Mouse (Mus musculus): ENCODE measurements around the gene Riok1. TPM values are rescaled to one million over a fixed set of nuclear protein-coding genes. Genes with fewer than 3 reads are reported as not detected.
A peak's percentile ranks its signal among the peaks of the same experiment; 100 is the strongest.

The Riok1 gene
- 1 to 10 TPM; 5.6 to 7.4 TPM for total RNA-seq (2021)
- long read RNA-seq, experiment 1, partial matches to known transcripts, result 1 of 2 reads
- long read RNA-seq, experiment 1, other reads (novel, unspliced or antisense), result 0 of 2 reads
- long read RNA-seq, experiment 2, partial matches to known transcripts, result 0 of 5 reads
- long read RNA-seq, experiment 2, other reads (novel, unspliced or antisense), result 0 of 5 reads

- no peak for DNase-seq
- intact Hi-C loops (cut with DNase I), result loop anchor here (5.0 kb wide), 1 partner anchor 579 kb away; no protein-coding TSS in a partner anchor
Measured at GRCm38 (mm10) chr13:38036343-38037043, at the start of gene Riok1. TSS of gene Riok1 (plus strand) at chr13:38036995.

DNA sequence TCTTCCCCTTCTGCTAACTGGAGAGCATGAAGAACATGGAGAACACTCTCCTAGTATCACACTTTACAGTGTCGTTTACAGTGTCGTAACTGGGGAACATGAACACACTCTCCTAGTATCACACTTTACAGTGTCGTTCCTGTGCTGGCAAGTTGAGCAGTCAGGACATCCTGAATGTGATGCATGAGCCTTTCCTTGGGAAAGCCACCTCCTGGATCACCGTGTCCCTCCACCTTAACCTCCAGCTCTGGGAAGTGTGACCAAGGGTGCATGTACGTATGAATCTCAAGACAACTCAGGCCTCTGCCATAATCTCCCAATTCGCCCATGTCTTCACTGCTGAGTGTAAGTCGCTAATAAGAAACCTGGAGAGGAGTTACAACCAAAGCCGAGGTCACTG is 47.1 kb upstream of the Riok1 start:
- DNase-seq, result no peak
- intact Hi-C loops (cut with DNase I), result no loop called here

GRCm38 (mm10) chr13:37992638-37993371 is 44.0 kb upstream of the Riok1 start:
- intact Hi-C loops (cut with DNase I), result no loop called here
- DNase-seq, result no peak

GRCm38 (mm10) chr13:37993376-37993703 is 43.5 kb upstream of the Riok1 start:
- DNase-seq, result no peak
- intact Hi-C loops (cut with DNase I), result no loop called here

- intact Hi-C loops (cut with DNase I), result no loop called here
Measured at GRCm38 (mm10) chr13:37993704-37994404, 42.9 kb upstream of the Riok1 start, which contains the start of gene Ssr1. TSS of gene Ssr1 (minus strand) at chr13:37994217.

DNA sequence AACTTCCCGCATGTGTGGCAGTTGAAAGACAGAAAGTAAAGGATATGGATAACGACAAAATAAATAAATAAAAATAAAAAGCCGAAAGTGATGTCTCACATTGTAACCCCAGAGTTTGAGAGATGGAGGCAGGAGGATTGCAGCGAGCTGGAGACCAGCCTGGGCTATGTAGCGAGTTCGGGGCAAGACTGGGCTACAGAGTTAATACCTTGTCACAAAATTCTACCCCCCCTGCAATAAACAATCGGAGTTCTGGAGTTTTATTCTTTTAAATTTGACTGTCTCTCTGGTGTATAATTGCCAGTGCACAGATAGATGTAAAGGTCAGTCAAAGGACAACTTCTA is 42.4 kb upstream of the Riok1 start:
- intact Hi-C loops (cut with DNase I), result no loop called here
- DNase-seq, result no peak

More at GRCm38 (mm10) chr13:37993704-37994404, 42.9 kb upstream of the Riok1 start, which contains the start of gene Ssr1:
- peak; percentile 92 to 95 for DNase-seq

GRCm38 (mm10) chr13:37999713-38000112 is 37.1 kb upstream of the Riok1 start:
- no peak for DNase-seq
- intact Hi-C loops (cut with DNase I), result no loop called here

DNA sequence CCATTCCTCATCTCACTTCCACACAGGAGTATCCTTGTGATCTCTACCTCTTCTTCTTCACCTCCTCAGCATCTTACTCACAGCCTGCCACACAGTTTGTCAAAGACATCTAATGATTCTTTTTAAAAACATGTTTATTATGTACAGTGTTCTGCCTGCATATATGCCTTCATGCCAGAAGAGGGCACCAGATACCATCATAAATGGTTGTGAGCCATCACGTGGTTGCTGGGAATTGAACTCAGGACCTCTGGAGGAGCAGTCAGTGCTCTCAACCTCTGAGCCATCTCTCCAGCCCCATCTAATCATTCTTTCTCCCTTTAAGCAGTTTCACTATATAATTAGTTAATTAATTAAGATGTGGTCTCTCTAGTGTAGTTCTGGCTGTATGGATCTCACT is 34.3 kb upstream of the Riok1 start:
- intact Hi-C loops (cut with DNase I), result no loop called here
- no peak for DNase-seq

DNA sequence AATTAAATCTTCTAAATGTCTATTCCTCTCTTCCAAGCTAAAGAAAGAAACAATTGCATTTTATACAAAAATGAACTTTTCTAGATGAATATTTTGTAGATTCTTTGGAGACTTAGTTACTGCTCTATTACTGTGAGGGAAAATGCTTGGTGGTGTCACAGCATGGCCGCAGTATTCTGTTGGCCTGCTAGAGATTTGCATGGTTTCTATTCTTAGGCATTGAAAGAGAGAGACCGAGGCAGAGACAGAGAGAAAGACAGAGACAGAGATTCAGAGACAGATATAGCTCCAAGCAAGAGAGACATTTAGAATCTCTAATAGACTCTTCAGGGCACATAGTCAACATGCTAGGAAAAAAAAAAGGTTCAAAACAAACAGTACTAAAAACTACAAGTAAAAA is 28.8 kb upstream of the Riok1 start:
- DNase-seq, result no peak
- intact Hi-C loops (cut with DNase I), result no loop called here

DNA sequence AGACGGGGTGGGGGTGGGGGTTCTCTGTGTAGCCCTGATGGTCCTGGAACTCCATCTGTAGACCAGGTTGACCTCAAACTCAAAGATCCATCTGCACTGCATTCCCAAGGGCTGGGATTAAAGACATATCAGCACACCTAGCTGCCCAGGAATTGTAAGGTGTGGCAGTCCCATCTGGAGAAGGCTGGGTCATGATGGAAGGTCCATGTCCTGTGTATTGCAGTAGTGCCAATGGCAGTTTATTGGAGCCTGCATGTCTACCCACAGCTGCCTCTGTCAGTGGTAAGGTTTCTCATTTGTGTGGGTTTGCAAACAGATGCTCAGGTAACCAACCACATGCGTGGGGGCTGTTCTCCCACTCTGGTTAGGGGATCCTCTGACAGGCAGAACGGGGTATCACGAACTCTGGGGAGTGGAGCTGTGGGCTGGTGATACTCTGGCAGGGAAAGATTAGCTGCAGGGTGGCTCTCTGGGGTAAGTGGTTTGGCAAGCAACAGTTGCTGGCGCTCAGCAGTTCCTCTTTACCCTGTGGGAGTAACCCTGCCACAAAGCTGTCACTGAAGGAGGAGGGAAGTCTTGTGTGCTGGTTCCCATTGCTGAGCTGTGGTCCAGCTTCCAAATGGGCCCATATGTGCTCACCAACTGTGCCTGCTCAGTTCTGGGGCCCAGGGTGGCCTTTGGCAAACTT is 26.9 kb upstream of the Riok1 start:
- DNase-seq, result no peak
- intact Hi-C loops (cut with DNase I), result no loop called here

DNA sequence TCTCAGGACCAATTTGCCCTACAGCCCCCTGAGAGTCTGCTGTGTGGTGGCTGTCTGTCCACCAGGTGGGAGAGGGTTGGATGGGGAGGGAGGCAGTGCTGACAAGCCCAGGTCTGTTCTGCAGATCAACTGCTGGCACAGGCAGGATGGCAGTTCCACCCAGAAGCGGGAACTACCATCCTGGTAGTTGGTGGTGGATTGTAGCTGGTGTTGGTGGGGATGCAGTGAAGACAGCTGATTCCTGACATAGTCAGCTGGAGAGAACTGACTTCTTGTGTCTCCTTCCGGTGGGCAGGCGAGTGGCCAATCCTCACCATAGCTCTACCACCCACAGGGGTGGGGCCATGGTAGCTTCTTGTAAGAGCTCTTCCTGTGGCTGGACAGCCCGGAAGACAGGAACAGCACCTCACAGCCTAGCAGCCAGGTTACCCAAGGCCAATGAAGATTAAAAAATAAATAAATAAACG is 26.3 kb upstream of the Riok1 start:
- DNase-seq, result no peak
- intact Hi-C loops (cut with DNase I), result no loop called here

DNA sequence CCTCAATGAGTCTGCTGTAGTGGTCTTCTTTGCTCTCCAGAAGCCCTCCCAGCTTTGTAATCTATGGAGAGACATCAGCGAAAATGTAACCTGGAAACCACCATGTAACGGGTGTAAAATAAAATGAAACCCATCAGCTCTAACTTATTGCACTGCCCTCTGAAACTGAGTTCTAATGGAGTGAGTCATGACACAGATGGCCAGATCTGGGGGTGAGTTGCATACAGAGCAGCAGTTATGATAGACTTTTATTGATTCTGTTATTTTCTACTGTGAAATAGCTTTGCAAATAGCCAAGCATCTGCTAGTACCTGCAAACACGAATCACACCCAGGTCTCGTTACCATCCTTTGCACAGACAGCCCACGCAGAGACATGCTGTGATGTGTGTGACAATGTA is 24.4 kb upstream of the Riok1 start:
- intact Hi-C loops (cut with DNase I), result no loop called here
- no peak for DNase-seq

GRCm38 (mm10) chr13:38015591-38015990 is 21.2 kb upstream of the Riok1 start:
- intact Hi-C loops (cut with DNase I), result no loop called here
- no peak for DNase-seq

DNA sequence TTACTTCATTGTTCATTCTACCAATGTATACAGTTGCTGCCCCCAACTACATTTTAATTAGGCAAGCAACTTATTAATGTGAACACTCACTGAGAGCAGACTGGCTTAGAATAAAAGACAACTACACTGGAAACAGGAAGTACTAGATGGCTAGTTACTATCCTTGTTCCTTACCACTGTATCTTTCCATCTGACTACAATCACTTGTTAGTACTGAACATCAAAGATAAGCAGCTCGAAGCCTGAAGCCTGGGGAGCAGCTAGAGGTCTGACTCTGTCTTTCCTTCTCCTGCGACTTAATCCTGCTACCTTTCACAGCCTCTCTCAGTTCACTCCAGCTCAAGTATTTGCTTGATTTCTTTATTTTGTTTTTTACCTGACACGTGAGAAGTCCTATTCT is 18.0 kb upstream of the Riok1 start:
- intact Hi-C loops (cut with DNase I), result no loop called here
- DNase-seq, result no peak

GRCm38 (mm10) chr13:38025874-38026273 is 10.9 kb upstream of the Riok1 start:
- DNase-seq, result no peak
- intact Hi-C loops (cut with DNase I), result no loop called here

DNA sequence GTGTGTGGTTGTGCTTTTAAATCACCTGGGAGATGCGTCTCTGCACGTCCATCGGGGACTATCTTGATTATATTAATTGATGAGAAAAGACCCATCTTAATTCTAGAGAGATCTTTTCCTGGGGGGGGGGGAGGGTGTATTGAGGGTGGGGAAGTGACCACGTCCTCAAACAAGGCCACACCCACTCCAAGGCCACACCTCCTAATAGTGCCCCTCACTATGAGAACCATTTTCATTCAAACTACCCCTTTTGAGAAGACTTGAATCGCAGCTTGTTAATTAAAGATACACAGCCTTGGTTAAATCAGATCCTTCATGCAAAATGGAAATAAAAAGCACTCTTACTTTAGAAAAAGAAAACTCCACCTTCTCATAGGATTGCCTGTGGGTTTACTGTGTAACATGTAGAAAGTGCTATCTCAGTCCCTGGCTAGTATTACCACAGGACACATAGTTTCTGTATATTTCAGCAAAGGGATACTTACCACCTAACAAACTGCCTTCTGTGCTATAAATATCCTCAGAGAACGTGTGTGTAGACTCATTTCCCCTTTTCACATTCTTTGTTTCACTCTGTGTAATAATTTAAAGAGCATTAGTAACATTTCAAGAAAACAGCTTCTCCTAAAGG is 9.1 kb upstream of the Riok1 start:
- intact Hi-C loops (cut with DNase I), result no loop called here
- DNase-seq, result no peak

- DNase-seq, result no peak
- intact Hi-C loops (cut with DNase I), result no loop called here
Measured at GRCm38 (mm10) chr13:38028407-38028806, 8.4 kb upstream of the Riok1 start.

GRCm38 (mm10) chr13:38037044-38037687 is 371 bp downstream of the Riok1 start, which contains the start of gene Cage1:
TSS of gene Cage1 (minus strand) at chr13:38037069.
- DNase-seq, result peak; percentile 94 to 95
- intact Hi-C loops (cut with DNase I), result loop anchor here (5.0 kb wide), 1 partner anchor 580 kb away; no protein-coding TSS in a partner anchor

- intact Hi-C loops (cut with DNase I), result loop anchor here (5.0 kb wide), 1 partner anchor 581 kb away; no protein-coding TSS in a partner anchor
- DNase-seq, result no peak
Measured at GRCm38 (mm10) chr13:38037811-38038210, 1.0 kb downstream of the Riok1 start.
